Mouse (Mus musculus) myocyte (in vitro differentiated cells): ENCODE data around the gene Gal3st2b. TPM values are rescaled to one million over a fixed set of nuclear protein-coding genes. Genes with fewer than 3 reads are reported as not detected.
"Not testable (repeated sequence)": the region's sequence is repeated elsewhere in the genome, so short reads cannot be mapped to it uniquely, and the experiment has no call there.

ENCODE experiments used
- H3K27me3 ChIP-seq: one replicate; pipeline ENCODE4 v1.6.1; 2011; ENCODE audit not compliant: control insufficient read depth, insufficient read depth, insufficient read length
- H3K36me3 ChIP-seq: one replicate; pipeline ENCODE4 v1.6.1; 2011; ENCODE audit not compliant: control insufficient read depth, insufficient read depth
- H3K4me2 ChIP-seq: one replicate; pipeline ENCODE4 v1.6.1; 2011; ENCODE audit warnings: low read depth, control low read depth
- H3K4me3 ChIP-seq: one replicate; pipeline ENCODE4 v1.5.1; 2011; ENCODE audit warnings: mild to moderate bottlenecking, control low read depth, moderate library complexity
- H3K79me2 ChIP-seq: one replicate; pipeline ENCODE4 v1.6.1; 2011; ENCODE audit not compliant: control insufficient read depth, insufficient read depth
- H3ac ChIP-seq: one replicate; pipeline ENCODE4 v1.6.1; 2011; ENCODE audit not compliant: control insufficient read depth, insufficient read length
- polyA plus RNA-seq: library from polyadenylated mRNA; unstranded; fragments of >200 nt; fragmentation: generic; extraction: Trizol; gene quantifications from one replicate; pipeline ENCODE4 v1.2.1, GENCODE M21; 2012; ENCODE audit warnings: missing spikeins

Gene Gal3st2b
- not detected for polyA plus RNA-seq

- not testable (repeated sequence) for H3ac ChIP-seq, H3K4me2 ChIP-seq, H3K4me3 ChIP-seq, H3K79me2 ChIP-seq, H3K36me3 ChIP-seq, H3K27me3 ChIP-seq
Measured at GRCm38 (mm10) chr1:93918011-93918410, at the start of gene Gal3st2b. Gal3st2b (plus strand) TSS chr1:93918311.

- H3K4me2 ChIP-seq, H3K4me3 ChIP-seq, H3ac ChIP-seq, H3K79me2 ChIP-seq, H3K27me3 ChIP-seq, H3K36me3 ChIP-seq: not testable (repeated sequence)
Measured at GRCm38 (mm10) chr1:93871594-93872105, 46.5 kb upstream of the Gal3st2b start.

GRCm38 (mm10) chr1:93874405-93874804 lies 43.7 kb upstream of the Gal3st2b start:
- not testable (repeated sequence) for H3K27me3 ChIP-seq

GRCm38 (mm10) chr1:93881778-93882177 lies 36.3 kb upstream of the Gal3st2b start:
- H3K79me2 ChIP-seq, H3K36me3 ChIP-seq, H3K27me3 ChIP-seq, H3K4me2 ChIP-seq, H3K4me3 ChIP-seq, H3ac ChIP-seq: not testable (repeated sequence)

More at GRCm38 (mm10) chr1:93874405-93874804, 43.7 kb upstream of the Gal3st2b start:
- not testable (repeated sequence) for H3K4me2 ChIP-seq, H3K36me3 ChIP-seq, H3K79me2 ChIP-seq, H3K4me3 ChIP-seq, H3ac ChIP-seq

GRCm38 (mm10) chr1:93890936-93891335 lies 27.2 kb upstream of the Gal3st2b start:
- not testable (repeated sequence) for H3K27me3 ChIP-seq, H3ac ChIP-seq, H3K4me2 ChIP-seq, H3K4me3 ChIP-seq, H3K79me2 ChIP-seq, H3K36me3 ChIP-seq

GRCm38 (mm10) chr1:93897395-93897794 lies 20.7 kb upstream of the Gal3st2b start:
- not testable (repeated sequence) for H3ac ChIP-seq, H3K79me2 ChIP-seq, H3K4me3 ChIP-seq, H3K27me3 ChIP-seq, H3K36me3 ChIP-seq, H3K4me2 ChIP-seq

- H3K4me3 ChIP-seq, H3K4me2 ChIP-seq, H3K36me3 ChIP-seq, H3ac ChIP-seq, H3K27me3 ChIP-seq, H3K79me2 ChIP-seq: not testable (repeated sequence)
Measured at GRCm38 (mm10) chr1:93901291-93901690, 16.8 kb upstream of the Gal3st2b start.

GRCm38 (mm10) chr1:93906690-93907089 lies 11.4 kb upstream of the Gal3st2b start:
- not testable (repeated sequence) for H3K4me3 ChIP-seq, H3ac ChIP-seq, H3K36me3 ChIP-seq, H3K4me2 ChIP-seq, H3K27me3 ChIP-seq, H3K79me2 ChIP-seq

- not testable (repeated sequence) for H3K4me2 ChIP-seq, H3K36me3 ChIP-seq, H3K4me3 ChIP-seq, H3ac ChIP-seq, H3K79me2 ChIP-seq, H3K27me3 ChIP-seq
Measured at GRCm38 (mm10) chr1:93908977-93909586, 9.0 kb upstream of the Gal3st2b start.

GRCm38 (mm10) chr1:93911877-93912276 lies 6.2 kb upstream of the Gal3st2b start:
- not testable (repeated sequence) for H3ac ChIP-seq, H3K27me3 ChIP-seq, H3K36me3 ChIP-seq, H3K4me2 ChIP-seq, H3K4me3 ChIP-seq, H3K79me2 ChIP-seq

- not testable (repeated sequence) for H3K27me3 ChIP-seq, H3K36me3 ChIP-seq, H3K4me3 ChIP-seq, H3K79me2 ChIP-seq, H3K4me2 ChIP-seq, H3ac ChIP-seq
Measured at GRCm38 (mm10) chr1:93917160-93917559, 951 bp upstream of the Gal3st2b start.

- not testable (repeated sequence) for H3K4me3 ChIP-seq, H3K4me2 ChIP-seq, H3ac ChIP-seq, H3K36me3 ChIP-seq, H3K79me2 ChIP-seq, H3K27me3 ChIP-seq
Measured at GRCm38 (mm10) chr1:93918775-93919174, 664 bp downstream of the Gal3st2b start.

GRCm38 (mm10) chr1:93919321-93919720 lies 1.2 kb downstream of the Gal3st2b start:
- not testable (repeated sequence) for H3K36me3 ChIP-seq, H3K27me3 ChIP-seq, H3K4me3 ChIP-seq, H3K79me2 ChIP-seq, H3ac ChIP-seq, H3K4me2 ChIP-seq
